Mouse (Mus musculus) olfactory bulb, adult 2 months (tissue): ENCODE results near the gene Six1.
"Not testable (repeated sequence)": the region's sequence is repeated elsewhere in the genome, so short reads cannot be mapped to it uniquely, and the experiment has no call there.

Experiments used
- CTCF ChIP-seq: fragments of 200-500 bp; IDR thresholded peaks from 2 replicates; pipeline ENCODE4 v1.5.1; 2012; ENCODE audit warnings: low read depth, mild to moderate bottlenecking, low read length, moderate library complexity; ENCODE audit not compliant: insufficient read depth
- POLR2A ChIP-seq: fragments of 200-500 bp; IDR thresholded peaks from 2 replicates; pipeline ENCODE4 v1.6.1; 2012; ENCODE audit warnings: mild to moderate bottlenecking, low read depth, low read length, moderate library complexity; ENCODE audit not compliant: insufficient read depth

- not testable (repeated sequence) for TF ChIP-seq CTCF, POLR2A
Observed at GRCm38 (mm10) chr12:73081828-73082227, 28.1 kb upstream of the Six1 start.
